Comparison of ENCODE assay signal across 8 mouse cellular contexts in genomic region chr4:122885768-122886578, GRCm38 (mm10). TPM values are rescaled to one million over a fixed set of nuclear protein-coding genes. Genes with fewer than 3 reads are reported as not detected.
A peak's percentile ranks its signal among the peaks of the same experiment; 100 is the strongest.
DNase-seq lines count a peak whose midpoint lies in the region; ATAC-seq lines count a peak whose summit lies in the region.

Cap1 (minus strand) TSS chr4:122886056.

- H3K4me2 ChIP-seq in hindbrain, embryonic 16.5 days (ENCODE audit: low read length), result peak within 1 kb of the TSS; percentile 92

- peaks cover 47% of the 10 kb centered on the region for H3K79me2 ChIP-seq in macrophage (ENCODE audit: inconsistent target)

- peak within 1 kb of the TSS; percentile 91 for H3K4me3 ChIP-seq in hindbrain, embryonic 16.5 days (ENCODE audit: low read length)
- H3K4me3 ChIP-seq in macrophage (ENCODE audit: inconsistent target), result peak within 1 kb of the TSS; percentile 100

- ATAC-seq in hindbrain, embryonic 16.5 days, result peak; percentile 96

- H3K36me3 ChIP-seq in hindbrain, embryonic 16.5 days (ENCODE audit: control insufficient read depth, insufficient read depth, low read length), result no peaks in the 10 kb centered on the region
- H3K36me3 ChIP-seq in macrophage (ENCODE audit: inconsistent target), result no peaks in the 10 kb centered on the region

- peak; percentile 99 for DNase-seq in WW6 (ENCODE audit: low read depth, low spot score)
- peak; percentile 92 to 95 for DNase-seq in cerebellum, postnatal 4 days (ENCODE audit: low spot score in 2 of 2)
- peak; percentile 98 for DNase-seq in gastrocnemius, adult 18-20 months (ENCODE audit: low spot score)
- DNase-seq in left cerebral cortex, adult 18-20 months (ENCODE audit: low spot score in 2 of 2), result peak; percentile 96 to 98
- DNase-seq in right cerebral cortex, adult 18-20 months, result peak; percentile 99
- DNase-seq in urinary bladder, postnatal 10 days (ENCODE audit: low spot score), result peak; percentile 90

- H3K27ac ChIP-seq in hindbrain, embryonic 16.5 days (ENCODE audit: low read depth, low read length), result peak within 1 kb of the TSS; percentile 100
- peak within 1 kb of the TSS; percentile 100 for H3K27ac ChIP-seq in macrophage

- H3K9me3 ChIP-seq in hindbrain, embryonic 16.5 days (ENCODE audit: control insufficient read depth, low read length), result no peaks in the 10 kb centered on the region

- H3K27me3 ChIP-seq in hindbrain, embryonic 16.5 days (replicated peaks; ENCODE audit: control insufficient read depth, insufficient read depth, low read length), result no peaks in the 10 kb centered on the region

- WGBS in hindbrain, embryonic 16.5 days, result under 1% methylated on average over 49 of the region's 49 CpGs
- WGBS in macrophage (ENCODE audit: missing documents), result 2% methylated on average over 46 of the region's 49 CpGs

- peak within 1 kb of the TSS; percentile 87 for H3K9ac ChIP-seq in hindbrain, embryonic 16.5 days (ENCODE audit: low read depth, low read length)

- H3K4me1 ChIP-seq in hindbrain, embryonic 16.5 days (ENCODE audit: control insufficient read depth, insufficient read depth, low read depth, low read length), result peaks cover 28% of the 10 kb centered on the region

RNA-seq across cellular contexts. Expression of gene Cap1, which starts in this region (rescaled TPM):
- 10 to 100 TPM; 16.7 to 25.5 TPM for total RNA-seq in gastrocnemius, adult 18-20 months (2021)
- polyA plus RNA-seq in hindbrain, embryonic 16.5 days (2015; fragmentation: Nextera tagmentation; extraction: Ambion mirVana), result 71.6 and 84.9 TPM in 2 replicates
- total RNA-seq in left cerebral cortex, adult 18-20 months (2021), result 100 to 1,000 TPM; 273 to 281 TPM
- total RNA-seq in macrophage (2018; cell fraction: chromatin; rRNA removed), result 100 to 1,000 TPM; 120 to 324 (median 283) TPM
- 100 to 1,000 TPM; 401 to 516 (median 457) TPM for total RNA-seq in macrophage (2018; cell fraction: cytosol; rRNA removed)
- 100 to 1,000 TPM; 151 to 403 (median 238) TPM for total RNA-seq in macrophage (2018; cell fraction: nucleus; rRNA removed)
- 402 to 842 TPM (median 678 TPM) in 3 replicates for polyA plus RNA-seq in macrophage (2018)

Comparison
In these comparisons a context has a peak if more than half of its experiments do, and no peak if none do; other contexts are left out.
1. Peak in every context shown above with its lines: DNase-seq, ATAC-seq, H3K4me3 ChIP-seq and H3K27ac ChIP-seq.
2. RNA of gene Cap1 (total RNA-seq): 273 to 281 TPM in left cerebral cortex, adult 18-20 months; 16.7 to 25.5 TPM in gastrocnemius, adult 18-20 months; every median in the first group is over 10 times any median in the second.